Mouse (Mus musculus) spleen, adult 2 months (tissue): ENCODE data around the gene Cx3cl1.

ENCODE experiments used
- CTCF ChIP-seq: fragments of 200-500 bp; IDR thresholded peaks from 2 replicates; pipeline ENCODE4 v1.5.1; 2011; ENCODE audit warnings: mild to moderate bottlenecking, inconsistent platforms; ENCODE audit not compliant: insufficient read depth, insufficient read length, insufficient replicate concordance; ENCODE audit errors: extremely low read depth
- POLR2A ChIP-seq: fragments of 200-500 bp; IDR thresholded peaks from 2 replicates; pipeline ENCODE4 v1.6.1; 2011; ENCODE audit warnings: low read depth, low read length, inconsistent platforms

GRCm38 (mm10) chr8:94735426-94736094, 36.2 kb upstream of the Cx3cl1 start:
- TF ChIP-seq CTCF: no peak
- no peak for TF ChIP-seq POLR2A
